Mouse (Mus musculus): ENCODE data around the gene Myb. TPM values are rescaled to one million over a fixed set of nuclear protein-coding genes. Genes with fewer than 3 reads are reported as not detected.

Gene Myb
- total and polyA plus RNA-seq, 2 experiments: 0.09 to 0.10 TPM

DNA sequence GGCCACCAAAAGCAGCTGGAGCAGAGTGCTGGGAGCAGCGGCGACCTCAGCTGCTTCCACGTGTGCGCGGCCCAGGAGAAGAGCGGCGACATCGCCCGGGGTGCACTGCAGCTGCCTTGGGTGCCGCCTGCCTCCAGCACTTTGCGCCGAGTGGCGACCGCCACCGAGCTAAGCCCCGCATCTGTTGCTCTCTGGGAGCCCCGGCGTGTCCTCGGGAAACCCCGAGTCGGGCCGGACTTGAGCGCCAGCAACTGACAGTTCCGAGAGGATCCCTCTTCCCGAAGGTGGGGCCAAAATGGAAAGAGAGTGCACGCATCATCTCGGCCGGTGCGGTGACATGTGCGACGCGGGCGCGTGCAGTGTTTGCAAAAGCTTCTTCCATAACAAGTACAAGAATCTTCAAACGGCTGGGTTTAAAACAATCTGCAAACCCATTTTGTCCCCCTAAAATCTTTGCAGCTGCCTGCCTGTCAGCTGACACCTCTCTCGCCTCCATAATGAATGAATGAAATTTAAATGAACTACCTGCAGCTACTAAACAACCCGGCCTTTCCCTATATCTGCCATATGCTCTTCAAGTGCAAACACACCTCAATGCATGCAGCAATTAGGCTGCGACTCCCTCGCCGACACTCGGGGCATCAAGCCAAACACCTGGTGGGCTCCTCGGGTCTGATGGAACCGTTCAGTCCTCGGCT, 938 bp downstream of the Myb start:
- no peak for DNase-seq (ENCODE audit: extremely low read depth, low read depth, low spot score)
- TF ChIP-seq POLR2A (IDR thresholded peaks at IDR 0.05; ENCODE audit: extremely low read depth, insufficient read depth, low read length) (no peak), CTCF (IDR thresholded peaks at IDR 0.05; ENCODE audit: low read depth, low read length) (no peak)
- Histone ChIP-seq H3K4me1 (ENCODE audit: control insufficient read depth, insufficient read depth, low read length) (peaks cover 4% of the 10 kb centered on the region; the same call in 1 of the 2 replicates), H3K36me3 (ENCODE audit: control insufficient read depth, insufficient read depth, low read length) (no peaks in the 10 kb centered on the region), H3K4me3 (ENCODE audit: insufficient read depth, low read depth, low read length) (peak overlapping the region; percentile 39; the same call in 1 of the 2 replicates), H3K9ac (ENCODE audit: low read depth, low read length) (no peak overlapping the region), H3K27ac (replicated peaks; ENCODE audit: insufficient read depth, low read depth, low read length) (no peak overlapping the region), H3K27me3 (ENCODE audit: control insufficient read depth, insufficient read depth, low read length) (peaks cover 27% of the 10 kb centered on the region), H3K79me2 (ENCODE audit: control insufficient read depth, insufficient read depth, low read length) (no peaks in the 10 kb centered on the region)
- under 1% methylated on average over 44 of the region's 44 CpGs for WGBS

DNA sequence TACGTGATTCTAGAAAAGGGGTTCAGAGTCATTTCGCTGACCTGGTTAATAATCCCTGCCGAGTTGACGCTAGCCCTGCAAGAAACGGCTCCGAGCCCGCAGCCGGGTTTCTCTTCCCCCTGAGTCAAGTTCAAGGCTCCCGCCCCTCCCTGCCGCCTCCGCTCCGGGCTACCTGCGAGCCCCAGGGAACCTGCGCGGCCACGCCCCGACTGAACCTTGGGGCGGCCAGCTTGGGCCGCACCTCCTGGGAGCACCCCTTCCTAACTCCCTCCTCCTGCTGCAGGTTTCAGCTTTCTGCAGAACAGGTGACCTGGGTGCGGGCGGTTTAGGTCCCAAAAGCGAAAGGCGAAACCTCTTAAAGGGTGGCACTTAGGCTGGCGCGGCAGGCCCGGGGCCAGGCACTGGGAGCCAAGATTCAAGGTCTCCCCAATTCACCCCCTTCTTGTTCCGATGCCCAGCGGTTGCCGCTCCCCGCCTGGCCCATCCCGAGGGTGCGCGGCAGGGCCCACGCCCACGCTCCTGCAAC, 1.8 kb downstream of the Myb start:
- DNase-seq (ENCODE audit: extremely low read depth, low read depth, low spot score): no peak
- no peaks in the 10 kb centered on the region for H3K36me3 ChIP-seq (ENCODE audit: control insufficient read depth, insufficient read depth, low read length)
- peak overlapping the region; percentile 56; the same call in 1 of the 2 replicates for H3K4me3 ChIP-seq (ENCODE audit: insufficient read depth, low read depth, low read length)
- under 1% methylated on average over 35 of the region's 35 CpGs for WGBS
- H3K9ac ChIP-seq (ENCODE audit: low read depth, low read length): no peak overlapping the region
- peaks cover 27% of the 10 kb centered on the region for H3K27me3 ChIP-seq (ENCODE audit: control insufficient read depth, insufficient read depth, low read length)
- no peaks in the 10 kb centered on the region for H3K79me2 ChIP-seq (ENCODE audit: control insufficient read depth, insufficient read depth, low read length)
- TF ChIP-seq POLR2A (IDR thresholded peaks at IDR 0.05; ENCODE audit: extremely low read depth, insufficient read depth, low read length) (no peak), CTCF (IDR thresholded peaks at IDR 0.05; ENCODE audit: low read depth, low read length) (no peak)
- H3K4me1 ChIP-seq (ENCODE audit: control insufficient read depth, insufficient read depth, low read length): peaks cover 4% of the 10 kb centered on the region; the same call in 1 of the 2 replicates
- H3K27ac ChIP-seq (replicated peaks; ENCODE audit: insufficient read depth, low read depth, low read length): no peak overlapping the region

DNA sequence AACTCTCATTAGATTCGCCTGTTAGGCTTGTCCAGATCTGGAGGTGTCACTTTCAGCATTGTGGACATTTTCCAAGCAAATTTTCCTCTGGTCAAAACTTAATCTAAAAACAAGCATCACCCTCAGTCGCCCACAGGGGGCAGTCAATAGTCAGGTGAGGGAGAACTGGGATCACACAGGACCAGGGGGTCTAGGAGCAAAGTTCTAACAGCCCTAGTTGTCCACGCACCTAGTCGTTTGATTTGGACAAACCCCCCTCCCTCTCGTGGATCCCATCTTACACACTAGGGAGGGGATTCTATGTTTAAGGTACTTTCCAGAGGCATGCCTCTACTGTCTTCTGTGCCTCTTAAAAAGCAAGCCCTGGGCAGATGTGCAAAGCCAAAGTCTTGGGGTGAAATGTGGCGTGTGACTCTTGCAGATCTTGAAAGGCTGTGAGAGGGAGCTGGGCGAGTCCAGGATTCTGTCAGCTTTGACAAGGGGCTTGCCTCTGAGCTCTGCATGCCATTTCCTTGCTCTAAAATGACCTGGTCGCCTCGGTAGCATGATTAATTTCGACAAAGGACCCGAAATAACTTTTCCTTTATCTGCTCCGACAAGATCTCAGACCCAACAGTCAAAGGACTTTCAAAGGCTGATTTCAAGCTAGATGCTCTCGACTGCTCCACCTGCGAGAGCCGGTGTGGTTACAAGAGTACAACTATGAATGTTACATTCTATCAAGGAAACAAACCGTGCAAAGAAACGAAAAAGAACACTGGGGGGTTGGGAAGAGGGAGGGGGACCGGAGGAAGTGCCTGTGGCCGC, 2.5 kb downstream of the Myb start:
- Histone ChIP-seq H3K79me2 (ENCODE audit: control insufficient read depth, insufficient read depth, low read length) (no peaks in the 10 kb centered on the region), H3K4me1 (ENCODE audit: control insufficient read depth, insufficient read depth, low read length) (peaks cover 4% of the 10 kb centered on the region; the same call in 1 of the 2 replicates), H3K27me3 (ENCODE audit: control insufficient read depth, insufficient read depth, low read length) (peaks cover 27% of the 10 kb centered on the region), H3K4me3 (ENCODE audit: insufficient read depth, low read depth, low read length) (peak overlapping the region; percentile 56; the same call in 1 of the 2 replicates), H3K27ac (replicated peaks; ENCODE audit: insufficient read depth, low read depth, low read length) (no peak overlapping the region), H3K36me3 (ENCODE audit: control insufficient read depth, insufficient read depth, low read length) (no peaks in the 10 kb centered on the region), H3K9ac (ENCODE audit: low read depth, low read length) (no peak overlapping the region)
- no peak for DNase-seq (ENCODE audit: extremely low read depth, low read depth, low spot score)
- WGBS: 5% methylated on average over 19 of the region's 19 CpGs
- TF ChIP-seq CTCF (IDR thresholded peaks at IDR 0.05; ENCODE audit: low read depth, low read length) (peak; percentile 36), POLR2A (IDR thresholded peaks at IDR 0.05; ENCODE audit: extremely low read depth, insufficient read depth, low read length) (no peak)

DNA sequence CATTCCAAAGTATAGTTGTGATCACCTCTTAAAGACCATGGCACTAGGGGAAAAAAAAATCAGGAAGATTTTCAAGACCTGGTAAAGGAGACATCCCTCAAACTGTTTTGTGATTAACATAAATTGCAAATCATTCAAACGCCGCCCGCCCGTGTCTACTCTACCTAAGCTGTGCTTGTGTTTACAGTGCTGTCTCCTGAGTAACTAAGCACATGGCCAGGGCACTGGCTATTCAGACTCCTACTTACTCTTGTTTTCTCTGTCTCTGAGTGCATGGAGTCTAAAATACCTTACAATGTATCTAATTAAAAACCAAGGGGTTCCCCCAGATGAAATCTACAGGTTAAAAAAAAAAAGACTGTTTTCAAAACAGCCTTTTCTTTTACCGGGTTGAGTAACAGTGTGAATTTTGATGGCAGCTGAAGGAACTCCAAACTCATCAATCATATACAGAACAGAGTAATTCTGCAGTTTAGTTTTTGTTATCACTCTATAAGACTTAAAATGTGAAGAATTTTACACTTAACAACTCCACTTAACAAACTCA, 3.8 kb downstream of the Myb start:
- WGBS: 75% methylated on average over 5 of the region's 5 CpGs

GRCm38 (mm10) chr10:21156416-21156815, 4.4 kb downstream of the Myb start:
- DNase-seq (ENCODE audit: extremely low read depth, low read depth, low spot score): peak; percentile 9
- Histone ChIP-seq H3K79me2 (ENCODE audit: control insufficient read depth, insufficient read depth, low read length) (no peaks in the 10 kb centered on the region), H3K36me3 (ENCODE audit: control insufficient read depth, insufficient read depth, low read length) (no peaks in the 10 kb centered on the region), H3K4me3 (ENCODE audit: insufficient read depth, low read depth, low read length) (no peak overlapping the region), H3K27ac (replicated peaks; ENCODE audit: insufficient read depth, low read depth, low read length) (no peak overlapping the region), H3K27me3 (ENCODE audit: control insufficient read depth, insufficient read depth, low read length) (peaks cover 24% of the 10 kb centered on the region), H3K9ac (ENCODE audit: low read depth, low read length) (no peak overlapping the region), H3K4me1 (ENCODE audit: control insufficient read depth, insufficient read depth, low read length) (peaks cover 4% of the 10 kb centered on the region; the same call in 1 of the 2 replicates)
- WGBS: 77% methylated on average over 3 of the region's 3 CpGs
- TF ChIP-seq POLR2A (IDR thresholded peaks at IDR 0.05; ENCODE audit: extremely low read depth, insufficient read depth, low read length) (no peak), CTCF (IDR thresholded peaks at IDR 0.05; ENCODE audit: low read depth, low read length) (no peak)

More for the DNA sequence above, 3.8 kb downstream of the Myb start:
- no peak for DNase-seq (ENCODE audit: extremely low read depth, low read depth, low spot score)
- Histone ChIP-seq H3K4me3 (ENCODE audit: insufficient read depth, low read depth, low read length) (no peak overlapping the region), H3K27ac (replicated peaks; ENCODE audit: insufficient read depth, low read depth, low read length) (no peak overlapping the region), H3K79me2 (ENCODE audit: control insufficient read depth, insufficient read depth, low read length) (no peaks in the 10 kb centered on the region), H3K36me3 (ENCODE audit: control insufficient read depth, insufficient read depth, low read length) (no peaks in the 10 kb centered on the region), H3K9ac (ENCODE audit: low read depth, low read length) (no peak overlapping the region), H3K4me1 (ENCODE audit: control insufficient read depth, insufficient read depth, low read length) (peaks cover 4% of the 10 kb centered on the region; the same call in 1 of the 2 replicates), H3K27me3 (ENCODE audit: control insufficient read depth, insufficient read depth, low read length) (peaks cover 27% of the 10 kb centered on the region)
- TF ChIP-seq CTCF (IDR thresholded peaks at IDR 0.05; ENCODE audit: low read depth, low read length): no peak
- no peak for TF ChIP-seq POLR2A (IDR thresholded peaks at IDR 0.05; ENCODE audit: extremely low read depth, insufficient read depth, low read length)

All from liver, adult 2 months (tissue).